Mouse (Mus musculus) fat pad, adult 2 months (tissue): ENCODE measurements around the gene 5530401A14Rik.

ENCODE experiments used
- DNase-seq: peaks from one replicate; pipeline ENCODE4 v3.0.0-alpha.2; 2011; ENCODE audit warnings: low read depth, low spot score; ENCODE audit errors: extremely low read depth

5530401A14Rik gene

GRCm38 (mm10) chr11:81926393-81926792 lies 65.9 kb downstream of the 5530401A14Rik start:
- DNase-seq: no peak

GRCm38 (mm10) chr11:81937516-81937915 lies 77.0 kb downstream of the 5530401A14Rik start:
- DNase-seq: no peak

DNA sequence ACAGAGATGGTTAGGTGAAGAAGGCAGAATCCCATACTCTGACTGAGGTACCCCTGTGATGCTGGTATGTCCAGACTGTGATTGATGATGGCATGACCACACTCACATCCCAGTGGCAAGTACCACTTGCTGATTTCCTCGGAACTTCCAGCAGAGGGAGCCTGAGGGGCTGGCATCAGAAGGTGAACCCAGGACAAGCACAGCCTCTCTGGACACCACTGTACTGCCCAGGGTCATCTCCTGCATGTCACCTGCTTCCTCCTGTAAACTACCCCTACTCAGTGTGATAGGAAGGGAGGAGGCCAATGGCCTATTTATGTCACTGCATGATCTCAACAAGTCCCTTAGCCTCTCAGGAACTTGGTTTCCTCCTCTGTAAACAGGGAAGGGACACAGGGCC lies 80.5 kb downstream of the 5530401A14Rik start:
- DNase-seq: no peak

- DNase-seq: no peak
Measured at GRCm38 (mm10) chr11:81942167-81942566, 81.7 kb downstream of the 5530401A14Rik start.
